Mouse (Mus musculus): ENCODE measurements at regions not wholly inside any gene's neighbourhood (a gene's known extent, or its start where the extent isn't known, plus 50 kb on each side); places are given as distances from the start of the nearest gene placed in this dataset.

GRCm38 (mm10) chr16:30881186-30881585 is 200.0 kb downstream of the Xxylt1 start:
- Histone ChIP-seq H3K9ac (no peak overlapping the region), H3K4me3 (no peak overlapping the region), H3K4me1 (no peaks in the 10 kb centered on the region), H3K36me3 (no peaks in the 10 kb centered on the region), H3K27me3 (no peaks in the 10 kb centered on the region), H3K27ac (no peak overlapping the region), H3K9me3 (no peaks in the 10 kb centered on the region), H3K4me2 (no peak overlapping the region)
- whole genome bisulfite sequencing, result 80% methylated on average over 5 of the region's 5 CpGs
- no peak for ATAC-seq (ENCODE audit: insufficient number of reproducible peaks, insufficient read depth, low FRiP score, low TSS enrichment, low read depth)

GRCm38 (mm10) chr16:30883490-30884188 is 197.6 kb downstream of the Xxylt1 start:
- H3K4me3 ChIP-seq, result no peak overlapping the region
- H3K9me3 ChIP-seq, result no peaks in the 10 kb centered on the region
- H3K4me2 ChIP-seq, result no peak overlapping the region
- no peak overlapping the region for H3K27ac ChIP-seq
- 70% methylated on average over 13 of the region's 13 CpGs for WGBS
- no peaks in the 10 kb centered on the region for H3K27me3 ChIP-seq
- H3K36me3 ChIP-seq, result no peaks in the 10 kb centered on the region
- H3K4me1 ChIP-seq, result no peaks in the 10 kb centered on the region
- no peak for ATAC-seq (ENCODE audit: insufficient number of reproducible peaks, insufficient read depth, low FRiP score, low TSS enrichment, low read depth)
- H3K9ac ChIP-seq, result no peak overlapping the region

GRCm38 (mm10) chr16:30884189-30884551 is 197.1 kb downstream of the Xxylt1 start:
- Histone ChIP-seq H3K4me3 (no peak overlapping the region), H3K9me3 (no peaks in the 10 kb centered on the region), H3K27me3 (no peaks in the 10 kb centered on the region), H3K4me1 (no peaks in the 10 kb centered on the region), H3K9ac (no peak overlapping the region), H3K27ac (no peak overlapping the region), H3K36me3 (no peaks in the 10 kb centered on the region), H3K4me2 (no peak overlapping the region)
- no peak for ATAC-seq (ENCODE audit: insufficient number of reproducible peaks, insufficient read depth, low FRiP score, low TSS enrichment, low read depth)
- 53% methylated on average over 6 of the region's 6 CpGs for WGBS

GRCm38 (mm10) chr16:30886982-30887381 is 194.2 kb downstream of the Xxylt1 start:
- WGBS, result 41% methylated on average over 1 of the region's 1 CpGs
- Histone ChIP-seq H3K4me3 (no peak overlapping the region), H3K4me2 (no peak overlapping the region), H3K36me3 (no peaks in the 10 kb centered on the region), H3K9ac (no peak overlapping the region), H3K9me3 (no peaks in the 10 kb centered on the region), H3K27ac (no peak overlapping the region), H3K27me3 (no peaks in the 10 kb centered on the region), H3K4me1 (no peaks in the 10 kb centered on the region)
- no peak for ATAC-seq (ENCODE audit: insufficient number of reproducible peaks, insufficient read depth, low FRiP score, low TSS enrichment, low read depth)

- Histone ChIP-seq H3K9me3 (no peaks in the 10 kb centered on the region), H3K27ac (no peak overlapping the region), H3K4me2 (no peak overlapping the region), H3K9ac (no peak overlapping the region), H3K27me3 (no peaks in the 10 kb centered on the region), H3K4me3 (no peak overlapping the region), H3K4me1 (no peaks in the 10 kb centered on the region), H3K36me3 (no peaks in the 10 kb centered on the region)
- ATAC-seq (ENCODE audit: insufficient number of reproducible peaks, insufficient read depth, low FRiP score, low TSS enrichment, low read depth), result no peak
- 89% methylated on average over 1 of the region's 1 CpGs for WGBS
Measured at GRCm38 (mm10) chr16:30887536-30887935, 193.7 kb downstream of the Xxylt1 start.

GRCm38 (mm10) chr16:30888556-30889323 is 192.5 kb downstream of the Xxylt1 start:
- H3K4me3 ChIP-seq, result no peak overlapping the region
- ATAC-seq (ENCODE audit: insufficient number of reproducible peaks, insufficient read depth, low FRiP score, low TSS enrichment, low read depth), result no peak
- H3K27me3 ChIP-seq, result no peaks in the 10 kb centered on the region
- H3K9ac ChIP-seq, result no peak overlapping the region
- H3K9me3 ChIP-seq, result no peaks in the 10 kb centered on the region
- H3K4me2 ChIP-seq, result no peak overlapping the region
- H3K36me3 ChIP-seq, result no peaks in the 10 kb centered on the region
- H3K4me1 ChIP-seq, result no peaks in the 10 kb centered on the region
- 62% methylated on average over 3 of the region's 3 CpGs for WGBS
- no peak overlapping the region for H3K27ac ChIP-seq

GRCm38 (mm10) chr16:30892606-30893005 is 188.6 kb downstream of the Xxylt1 start:
- Histone ChIP-seq H3K9me3 (no peaks in the 10 kb centered on the region), H3K27ac (no peak overlapping the region), H3K9ac (no peak overlapping the region), H3K36me3 (no peaks in the 10 kb centered on the region), H3K4me3 (no peak overlapping the region), H3K4me1 (no peaks in the 10 kb centered on the region), H3K27me3 (no peaks in the 10 kb centered on the region), H3K4me2 (no peak overlapping the region)
- ATAC-seq (ENCODE audit: insufficient number of reproducible peaks, insufficient read depth, low FRiP score, low TSS enrichment, low read depth), result no peak
- WGBS, result 92% methylated on average over 6 of the region's 6 CpGs

- ATAC-seq (ENCODE audit: insufficient number of reproducible peaks, insufficient read depth, low FRiP score, low TSS enrichment, low read depth), result no peak
- H3K9me3 ChIP-seq, result no peaks in the 10 kb centered on the region
Measured at GRCm38 (mm10) chr16:30894086-30894485, 187.1 kb downstream of the Xxylt1 start.

GRCm38 (mm10) chr16:30895021-30895420 is 186.2 kb downstream of the Xxylt1 start:
- H3K9ac ChIP-seq, result no peak overlapping the region
- no peaks in the 10 kb centered on the region for H3K36me3 ChIP-seq
- no peak for ATAC-seq (ENCODE audit: insufficient number of reproducible peaks, insufficient read depth, low FRiP score, low TSS enrichment, low read depth)
- no peak overlapping the region for H3K4me2 ChIP-seq
- WGBS, result 85% methylated on average over 4 of the region's 4 CpGs
- no peak overlapping the region for H3K27ac ChIP-seq
- no peaks in the 10 kb centered on the region for H3K27me3 ChIP-seq
- H3K4me3 ChIP-seq, result no peak overlapping the region
- H3K9me3 ChIP-seq, result no peaks in the 10 kb centered on the region
- no peaks in the 10 kb centered on the region for H3K4me1 ChIP-seq

More at GRCm38 (mm10) chr16:30894086-30894485, 187.1 kb downstream of the Xxylt1 start:
- H3K9ac ChIP-seq, result no peak overlapping the region
- no peak overlapping the region for H3K27ac ChIP-seq
- no peak overlapping the region for H3K4me3 ChIP-seq
- no peak overlapping the region for H3K4me2 ChIP-seq
- H3K4me1 ChIP-seq, result no peaks in the 10 kb centered on the region
- no peaks in the 10 kb centered on the region for H3K27me3 ChIP-seq
- no peaks in the 10 kb centered on the region for H3K36me3 ChIP-seq

- no peaks in the 10 kb centered on the region for H3K4me1 ChIP-seq
- 84% methylated on average over 3 of the region's 3 CpGs for WGBS
- no peak overlapping the region for H3K4me3 ChIP-seq
- no peak overlapping the region for H3K27ac ChIP-seq
- H3K27me3 ChIP-seq, result no peaks in the 10 kb centered on the region
- ATAC-seq (ENCODE audit: insufficient number of reproducible peaks, insufficient read depth, low FRiP score, low TSS enrichment, low read depth), result no peak
- no peaks in the 10 kb centered on the region for H3K36me3 ChIP-seq
- no peak overlapping the region for H3K9ac ChIP-seq
- H3K9me3 ChIP-seq, result no peaks in the 10 kb centered on the region
- no peak overlapping the region for H3K4me2 ChIP-seq
Measured at GRCm38 (mm10) chr16:30897371-30897770, 183.9 kb downstream of the Xxylt1 start.

GRCm38 (mm10) chr16:30900121-30900520 is 181.1 kb downstream of the Xxylt1 start:
- no peaks in the 10 kb centered on the region for H3K36me3 ChIP-seq
- WGBS, result 80% methylated on average over 2 of the region's 2 CpGs
- ATAC-seq (ENCODE audit: insufficient number of reproducible peaks, insufficient read depth, low FRiP score, low TSS enrichment, low read depth), result no peak
- no peak overlapping the region for H3K4me2 ChIP-seq
- no peaks in the 10 kb centered on the region for H3K4me1 ChIP-seq
- no peak overlapping the region for H3K9ac ChIP-seq
- peaks cover 18% of the 10 kb centered on the region for H3K9me3 ChIP-seq
- H3K27me3 ChIP-seq, result no peaks in the 10 kb centered on the region
- H3K27ac ChIP-seq, result no peak overlapping the region
- H3K4me3 ChIP-seq, result no peak overlapping the region

- no peak overlapping the region for H3K4me2 ChIP-seq
- H3K27me3 ChIP-seq, result no peaks in the 10 kb centered on the region
- no peak overlapping the region for H3K9ac ChIP-seq
- H3K9me3 ChIP-seq, result peaks cover 18% of the 10 kb centered on the region
- H3K27ac ChIP-seq, result no peak overlapping the region
- H3K4me3 ChIP-seq, result no peak overlapping the region
- no peak for ATAC-seq (ENCODE audit: insufficient number of reproducible peaks, insufficient read depth, low FRiP score, low TSS enrichment, low read depth)
- H3K36me3 ChIP-seq, result no peaks in the 10 kb centered on the region
- H3K4me1 ChIP-seq, result no peaks in the 10 kb centered on the region
Measured at GRCm38 (mm10) chr16:30901309-30901708, 179.9 kb downstream of the Xxylt1 start.

Data from embryonic facial prominence, embryonic 13.5 days (tissue).